Mouse (Mus musculus) granulocyte monocyte progenitor cell, adult 5-6 weeks (primary cell): ENCODE results near the gene A830031A19Rik. TPM values are rescaled to one million over a fixed set of nuclear protein-coding genes. Genes with fewer than 3 reads are reported as not detected.
A peak's percentile ranks its signal among the peaks of the same experiment; 100 is the strongest.

Experiments used
- ATAC-seq: replicated peaks from 2 replicates; pipeline ENCODE4 v1.8.0; 2016; ENCODE audit warnings: mild to moderate bottlenecking, moderate TSS enrichment, inconsistent platforms; ENCODE audit not compliant: poor library complexity, severe bottlenecking
- total RNA-seq, 2 experiments: library from RNA; stranded (forward) in 1 of 2; stranded (reverse) in 1 of 2; fragments of 200-712, 200-1000 nt in 1 of 2; fragments of >200 nt in 1 of 2; fragmentation: Nextera tagmentation in 1 of 2; gene quantifications; 2 replicates each; pipeline ENCODE4 v1.2.3; 2014 to 2017

Gene A830031A19Rik
- total RNA-seq, 2 experiments from 2014 or later: not detected

- ATAC-seq: peak; percentile 12
Measured at GRCm38 (mm10) chr11:24078706-24079316, 4.0 kb upstream of the A830031A19Rik start.

- peak; percentile 40 for ATAC-seq
Measured at GRCm38 (mm10) chr11:24077795-24078705, 3.2 kb upstream of the A830031A19Rik start, which contains the start of gene Bcl11a. Bcl11a (plus strand) TSS chr11:24078056.

GRCm38 (mm10) chr11:24076821-24077730 is 2.2 kb upstream of the A830031A19Rik start:
- ATAC-seq: peak; percentile 18

GRCm38 (mm10) chr11:24076127-24076650 is 1.3 kb upstream of the A830031A19Rik start:
- ATAC-seq: peak; percentile 26

- no peak for ATAC-seq
Measured at GRCm38 (mm10) chr11:24075486-24076126, 752 bp upstream of the A830031A19Rik start.

- no peak for ATAC-seq
Measured at GRCm38 (mm10) chr11:24074021-24074591, 748 bp downstream of the A830031A19Rik start.

GRCm38 (mm10) chr11:24065313-24065712 is 9.5 kb downstream of the A830031A19Rik start:
- peak; percentile 33; the same call in 1 of the 2 replicates for ATAC-seq

- no peak for ATAC-seq
Measured at GRCm38 (mm10) chr11:24064221-24064620, 10.6 kb downstream of the A830031A19Rik start.

GRCm38 (mm10) chr11:24062495-24063096 is 12.3 kb downstream of the A830031A19Rik start:
- no peak for ATAC-seq

- peak; percentile 75 for ATAC-seq
Measured at GRCm38 (mm10) chr11:24061819-24062218, 13.0 kb downstream of the A830031A19Rik start.

GRCm38 (mm10) chr11:24060428-24060827 is 14.4 kb downstream of the A830031A19Rik start:
- no peak for ATAC-seq

- ATAC-seq: no peak
Measured at GRCm38 (mm10) chr11:24059137-24059536, 15.7 kb downstream of the A830031A19Rik start.

GRCm38 (mm10) chr11:24052882-24053281 is 22.0 kb downstream of the A830031A19Rik start:
- ATAC-seq: no peak

GRCm38 (mm10) chr11:24050032-24050757 is 24.7 kb downstream of the A830031A19Rik start:
- peak; percentile 68 for ATAC-seq

GRCm38 (mm10) chr11:24049226-24050031 is 25.4 kb downstream of the A830031A19Rik start:
- peak; percentile 96 for ATAC-seq

- no peak for ATAC-seq
Measured at GRCm38 (mm10) chr11:24044025-24044424, 30.8 kb downstream of the A830031A19Rik start.

- no peak for ATAC-seq
Measured at GRCm38 (mm10) chr11:24020760-24021159, 54.1 kb downstream of the A830031A19Rik start.
